Mouse (Mus musculus): ENCODE results near the gene Snai1. TPM values are rescaled to one million over a fixed set of nuclear protein-coding genes. Genes with fewer than 3 reads are reported as not detected.

The Snai1 gene
- polyA plus RNA-seq (2012; ENCODE audit: insufficient read depth, insufficient read length, low replicate concordance, missing spikeins) = not detected in 2 replicates

DNA sequence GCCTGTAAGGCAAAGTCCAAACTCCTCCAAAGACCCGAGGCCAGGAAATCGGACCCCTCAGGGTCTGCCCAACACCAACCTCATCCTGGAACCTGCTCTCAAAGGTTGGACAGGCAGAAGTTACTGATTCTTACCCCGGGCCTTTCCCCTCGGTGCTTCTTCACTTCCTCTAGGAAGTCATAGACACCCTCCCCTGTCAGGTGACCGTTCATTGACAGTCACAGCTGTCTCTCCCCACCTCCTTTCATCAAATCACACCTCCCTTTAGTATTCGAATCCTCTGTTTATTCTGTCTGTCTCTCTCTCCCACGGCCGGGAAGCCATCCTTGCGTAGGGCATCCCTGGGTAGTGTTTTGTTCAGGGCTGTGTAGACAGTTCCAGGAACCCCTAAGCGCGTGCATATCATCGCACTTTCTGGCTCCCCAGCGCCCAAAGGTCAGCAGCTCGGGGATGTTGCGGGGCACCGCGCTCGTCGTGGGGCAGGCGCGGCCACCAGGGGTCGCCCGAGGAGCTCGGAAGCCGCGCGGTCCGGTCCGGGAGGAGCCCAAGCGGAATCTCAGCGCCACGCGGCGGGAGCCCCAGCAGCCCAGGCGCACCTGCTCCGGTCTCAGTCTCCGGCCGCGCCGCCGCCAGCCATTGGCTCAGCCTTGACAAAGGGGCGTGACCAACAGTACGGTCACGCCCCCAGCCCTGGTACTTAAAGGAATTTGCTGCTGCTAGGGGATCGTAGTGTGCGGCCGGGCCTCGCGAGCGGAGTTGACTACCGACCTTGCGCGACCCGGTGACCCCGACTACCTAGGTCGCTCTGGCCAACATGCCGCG is at the start of gene Snai1:
Gene Snai1 (plus strand): TSS at position 720 of the 822 bp plus-strand sequence.
- no peak for TF ChIP-seq POLR2A (IDR thresholded peaks at IDR 0.05; ENCODE audit: insufficient read depth, low read depth, low read length)
- TF ChIP-seq CTCF (IDR thresholded peaks at IDR 0.05; ENCODE audit: insufficient read depth, low read depth, low read length) = peak; percentile 89
- WGBS = 2% methylated on average over 58 of the region's 58 CpGs
- H3K4me3 ChIP-seq (ENCODE audit: insufficient read depth, low read depth, low read length) = peak within 1 kb of the TSS; percentile 49

DNA sequence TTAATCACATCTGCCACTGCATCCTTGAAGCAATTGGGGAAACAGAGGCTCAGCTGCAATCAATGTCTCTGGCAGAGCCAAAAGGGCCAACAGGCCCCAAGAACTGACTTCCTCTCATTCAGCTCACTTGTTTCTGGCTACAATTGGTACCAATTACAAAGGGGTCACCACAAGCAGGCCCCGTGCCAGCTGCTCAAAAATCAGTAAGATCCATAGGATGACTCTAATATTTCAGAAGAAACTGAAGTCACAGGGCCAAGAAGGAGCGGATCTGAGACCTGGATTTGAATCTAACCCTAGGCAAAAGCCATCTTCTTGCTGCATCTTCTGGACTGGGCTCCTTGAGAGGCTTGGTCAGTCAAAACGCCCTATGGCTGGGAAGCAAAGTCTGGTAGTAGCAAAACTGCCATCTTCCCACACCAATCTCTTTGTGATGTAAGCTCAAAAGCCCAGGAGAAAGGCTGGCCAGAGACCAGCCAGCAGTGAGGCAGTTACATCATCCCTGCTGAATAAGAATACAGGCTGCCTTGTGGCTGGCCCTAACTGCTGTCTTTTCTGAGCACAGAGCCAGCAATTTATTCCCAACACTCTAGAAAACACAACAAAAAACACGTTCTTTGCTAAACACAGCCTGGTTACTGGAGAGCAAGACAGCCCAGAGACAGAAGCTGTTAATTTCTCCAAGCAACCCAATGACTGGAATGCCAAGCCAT is 47.0 kb upstream of the Snai1 start:
- WGBS = 30% methylated on average over 4 of the region's 4 CpGs
- Histone ChIP-seq H3K27ac (ENCODE audit: insufficient read depth, low read depth, low read length) (peak overlapping the region; percentile 97; the same call in 1 of the 2 replicates), H3K4me3 (ENCODE audit: insufficient read depth, low read depth, low read length) (peak overlapping the region; percentile 67; the same call in 1 of the 2 replicates), H3K4me1 (ENCODE audit: control insufficient read depth, insufficient read depth, low read length) (peaks cover 35% of the 10 kb centered on the region)
- TF ChIP-seq POLR2A (IDR thresholded peaks at IDR 0.05; ENCODE audit: insufficient read depth, low read depth, low read length) (no peak), CTCF (IDR thresholded peaks at IDR 0.05; ENCODE audit: insufficient read depth, low read depth, low read length) (no peak)

More for the DNA sequence above, at the start of gene Snai1:
- Histone ChIP-seq H3K4me1 (ENCODE audit: control insufficient read depth, insufficient read depth, low read length) (peaks cover 15% of the 10 kb centered on the region), H3K27ac (ENCODE audit: insufficient read depth, low read depth, low read length) (no peak within 1 kb of the TSS)

GRCm38 (mm10) chr2:167491757-167492708 is 46.0 kb upstream of the Snai1 start, which contains the start of gene Rnf114:
Rnf114 (plus strand) TSS chr2:167492645.
- TF ChIP-seq POLR2A (IDR thresholded peaks at IDR 0.05; ENCODE audit: insufficient read depth, low read depth, low read length) (no peak), CTCF (IDR thresholded peaks at IDR 0.05; ENCODE audit: insufficient read depth, low read depth, low read length) (no peak)
- Histone ChIP-seq H3K4me1 (ENCODE audit: control insufficient read depth, insufficient read depth, low read length) (peaks cover 25% of the 10 kb centered on the region), H3K27ac (ENCODE audit: insufficient read depth, low read depth, low read length) (peak within 1 kb of the TSS; percentile 97), H3K4me3 (ENCODE audit: insufficient read depth, low read depth, low read length) (peak within 1 kb of the TSS; percentile 67)
- WGBS = 1% methylated on average over 52 of the region's 52 CpGs

GRCm38 (mm10) chr2:167492713-167493636 is 45.0 kb upstream of the Snai1 start, which contains the start of gene Spata2:
Spata2 (minus strand) TSS chr2:167492887.
- TF ChIP-seq CTCF (IDR thresholded peaks at IDR 0.05; ENCODE audit: insufficient read depth, low read depth, low read length) = no peak
- TF ChIP-seq POLR2A (IDR thresholded peaks at IDR 0.05; ENCODE audit: insufficient read depth, low read depth, low read length) = peak; percentile 79
- WGBS = 1% methylated on average over 63 of the region's 63 CpGs
- Histone ChIP-seq H3K4me3 (ENCODE audit: insufficient read depth, low read depth, low read length) (peak within 1 kb of the TSS; percentile 67), H3K27ac (ENCODE audit: insufficient read depth, low read depth, low read length) (peak within 1 kb of the TSS; percentile 97), H3K4me1 (ENCODE audit: control insufficient read depth, insufficient read depth, low read length) (peaks cover 16% of the 10 kb centered on the region)

DNA sequence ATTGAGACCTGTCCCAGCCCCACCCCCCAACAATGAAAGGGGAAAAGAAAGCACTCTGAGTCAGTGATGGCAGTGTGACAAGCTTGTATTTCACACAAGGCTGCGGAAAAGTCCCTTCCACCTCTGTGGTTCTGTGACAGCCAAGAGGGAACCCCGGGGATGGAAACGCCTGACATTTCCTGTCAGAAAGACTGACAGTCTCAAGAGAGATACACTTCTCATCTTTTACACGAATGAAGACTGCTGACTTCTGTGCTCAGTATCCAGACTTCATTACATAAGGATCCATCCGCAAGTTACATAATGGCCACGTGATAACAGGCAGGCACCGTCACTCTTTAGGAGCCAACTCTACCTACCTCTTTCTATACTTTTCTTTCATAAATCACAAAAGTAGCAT is 41.6 kb upstream of the Snai1 start:
- Histone ChIP-seq H3K27ac (ENCODE audit: insufficient read depth, low read depth, low read length) (no peak overlapping the region), H3K4me1 (ENCODE audit: control insufficient read depth, insufficient read depth, low read length) (no peaks in the 10 kb centered on the region), H3K4me3 (ENCODE audit: insufficient read depth, low read depth, low read length) (no peak overlapping the region)
- 84% methylated on average over 7 of the region's 7 CpGs for WGBS
- TF ChIP-seq POLR2A (IDR thresholded peaks at IDR 0.05; ENCODE audit: insufficient read depth, low read depth, low read length) (no peak), CTCF (IDR thresholded peaks at IDR 0.05; ENCODE audit: insufficient read depth, low read depth, low read length) (no peak)

DNA sequence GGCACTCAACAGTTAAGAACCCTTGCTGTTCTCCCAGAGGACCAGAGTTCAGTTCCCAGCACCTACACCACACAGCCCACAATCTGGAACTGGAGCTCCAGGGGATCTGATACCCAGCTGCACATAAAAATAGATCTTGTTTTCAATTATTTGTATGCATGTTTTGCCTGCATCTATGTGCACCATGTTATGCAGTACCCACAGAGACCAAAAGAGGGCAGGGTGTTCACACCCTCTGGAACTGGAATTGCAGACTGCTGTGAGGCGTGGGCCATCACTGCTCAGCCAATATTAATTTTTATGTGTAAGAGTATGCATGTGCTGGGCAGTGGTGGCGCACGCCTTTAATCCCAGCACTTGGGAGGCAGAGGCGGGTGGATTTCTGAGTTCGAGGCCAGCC is 40.7 kb upstream of the Snai1 start:
- 73% methylated on average over 5 of the region's 5 CpGs for WGBS
- H3K4me3 ChIP-seq (ENCODE audit: insufficient read depth, low read depth, low read length) = no peak overlapping the region
- no peaks in the 10 kb centered on the region for H3K4me1 ChIP-seq (ENCODE audit: control insufficient read depth, insufficient read depth, low read length)
- TF ChIP-seq POLR2A (IDR thresholded peaks at IDR 0.05; ENCODE audit: insufficient read depth, low read depth, low read length) (no peak), CTCF (IDR thresholded peaks at IDR 0.05; ENCODE audit: insufficient read depth, low read depth, low read length) (no peak)
- no peak overlapping the region for H3K27ac ChIP-seq (ENCODE audit: insufficient read depth, low read depth, low read length)

GRCm38 (mm10) chr2:167502554-167503252 is 35.3 kb upstream of the Snai1 start:
- Histone ChIP-seq H3K4me1 (ENCODE audit: control insufficient read depth, insufficient read depth, low read length) (peaks cover 14% of the 10 kb centered on the region), H3K27ac (ENCODE audit: insufficient read depth, low read depth, low read length) (peak overlapping the region; percentile 86), H3K4me3 (ENCODE audit: insufficient read depth, low read depth, low read length) (peak overlapping the region; percentile 94)
- 51% methylated on average over 13 of the region's 13 CpGs for WGBS
- TF ChIP-seq CTCF (IDR thresholded peaks at IDR 0.05; ENCODE audit: insufficient read depth, low read depth, low read length) (no peak), POLR2A (IDR thresholded peaks at IDR 0.05; ENCODE audit: insufficient read depth, low read depth, low read length) (no peak)

All from olfactory bulb, adult 2 months (tissue).